Mouse (Mus musculus): Measurements from ENCODE around the gene Adam12.

GRCm38 (mm10) chr7:134237356-134237755 lies 5.4 kb upstream of the Adam12 start:
- no peak for TF ChIP-seq POLR2A (IDR thresholded peaks at IDR 0.05; ENCODE audit: insufficient read depth, low read length)
- TF ChIP-seq CTCF (IDR thresholded peaks at IDR 0.05; ENCODE audit: low read depth, low read length): no peak

Data from ES-Bruce4 (cell line).